Mouse (Mus musculus) bone marrow, adult 2 months (tissue): ENCODE measurements at regions not wholly inside any gene's neighbourhood (a gene's known extent, or its start where the extent isn't known, plus 50 kb on each side); places are given as distances from the start of the nearest gene placed in this dataset.

Experiments used
- CTCF ChIP-seq: fragments of 200-500 bp; IDR thresholded peaks from 2 replicates; pipeline ENCODE4 v1.5.1; 2011; ENCODE audit warnings: low read length, control low read depth; ENCODE audit not compliant: control insufficient read depth, insufficient read depth
- POLR2A ChIP-seq: fragments of 200-500 bp; IDR thresholded peaks from 2 replicates; pipeline ENCODE4 v1.6.1; 2011; ENCODE audit warnings: low read depth, mild to moderate bottlenecking, control low read depth, low read length, borderline replicate concordance; ENCODE audit not compliant: control insufficient read depth

DNA sequence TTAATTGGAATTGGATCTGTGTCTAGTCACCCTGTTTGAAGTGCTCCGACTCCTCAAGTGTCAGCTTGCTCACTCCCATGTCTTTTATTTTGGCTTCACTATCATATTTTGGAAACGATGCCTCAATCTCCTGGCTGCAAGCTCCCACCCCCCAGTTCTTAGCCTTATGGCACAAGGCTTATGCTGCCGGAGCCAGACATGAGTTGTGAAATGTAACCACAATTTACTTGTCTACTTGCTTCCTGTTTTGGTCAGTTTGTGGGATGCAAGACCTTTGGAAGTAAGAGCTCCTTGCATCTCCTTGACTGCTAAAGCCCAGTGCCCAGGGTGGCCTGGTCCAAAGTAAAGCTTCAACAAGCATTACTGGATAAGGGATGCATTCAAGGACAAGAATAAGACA lies 195.8 kb downstream of the Plpp3 start:
- TF ChIP-seq CTCF, result no peak
- TF ChIP-seq POLR2A, result no peak
